In the genomic region with DNA sequence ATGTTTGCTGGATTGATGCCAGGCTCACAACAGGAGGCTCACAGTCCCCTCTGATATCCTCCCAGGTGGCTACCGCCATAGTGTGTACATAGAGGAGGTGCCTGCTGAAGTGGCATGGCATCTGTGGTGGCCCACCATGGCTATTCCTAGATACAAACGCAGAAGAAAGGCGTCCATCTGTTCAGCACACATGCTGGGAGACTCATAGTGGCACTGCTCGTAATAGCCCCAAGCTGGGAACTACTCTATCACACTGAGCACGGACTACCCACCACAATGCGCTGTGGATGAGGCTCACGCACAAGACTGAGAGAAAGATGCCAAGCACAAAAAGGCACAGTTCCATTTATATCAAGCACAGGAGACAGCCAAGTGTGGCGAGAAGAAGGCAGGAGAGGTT, we compare ENCODE assay signal across 13 mouse cellular contexts. TPM values are rescaled to one million over a fixed set of nuclear protein-coding genes. Genes with fewer than 3 reads are reported as not detected.
DNase-seq lines count a peak whose midpoint lies in the region; ATAC-seq lines count a peak whose summit lies in the region.
"Had no signal": no experiment of that assay in that cellular context is flagged by ENCODE, and none has a peak within 500 bp of the region (broad histone marks: within the 10 kb centered on the region; RNA-seq: fewer than 3 reads in every experiment).

No protein-coding gene starts in this region.

- H3K27me3 ChIP-seq in midbrain, embryonic 13.5 days = peaks cover 2% of the 10 kb centered on the region; the same call in 1 of the 2 replicates
- no peaks in the 10 kb centered on the region for H3K27me3 ChIP-seq in midbrain, embryonic 14.5 days (ENCODE audit: control insufficient read depth, insufficient read depth, low read length)
- H3K27me3 ChIP-seq: CH12.LX had no signal

- intact Hi-C loops in heart, postnatal 25 days (cut with DNase I) = no loop called here

- H3K9me3 ChIP-seq in midbrain, embryonic 13.5 days = no peaks in the 10 kb centered on the region
- no peaks in the 10 kb centered on the region for H3K9me3 ChIP-seq in midbrain, embryonic 14.5 days (ENCODE audit: control insufficient read depth, low read length)

- H3K27ac ChIP-seq in midbrain, embryonic 13.5 days = no peak overlapping the region
- no peak overlapping the region for H3K27ac ChIP-seq in midbrain, embryonic 14.5 days (replicated peaks; ENCODE audit: low read depth, low read length)

- ATAC-seq in midbrain, embryonic 13.5 days = peak; percentile 28; the same call in 1 of the 2 replicates
- ATAC-seq in midbrain, embryonic 14.5 days (ENCODE audit: low FRiP score, low TSS enrichment) = no peak
- ATAC-seq in frontal cortex, adult (ENCODE audit: low TSS enrichment) = peak; percentile 94
- ATAC-seq: intestine, postnatal 0 days had no signal

- no peak for DNase-seq in midbrain, embryonic 14.5 days
- peak; percentile 32 to 37 for DNase-seq in layer of hippocampus, postnatal 36 days
- DNase-seq in right cerebral cortex, postnatal 36 days (ENCODE audit: low spot score in 2 of 2) = peak; percentile 73 to 81
- no peak for DNase-seq in kidney, adult 9 months
- no peak for DNase-seq in heart, postnatal 25 days (ENCODE audit: low spot score)
- DNase-seq in adrenal gland, postnatal 10 days = no peak
- DNase-seq: lung, embryonic 14.5 days; retina, postnatal 1 day had no signal

- no peak overlapping the region for H3K9ac ChIP-seq in midbrain, embryonic 13.5 days (replicated peaks)
- no peak overlapping the region for H3K9ac ChIP-seq in midbrain, embryonic 14.5 days (replicated peaks; ENCODE audit: low read length)
- H3K9ac ChIP-seq: lung, embryonic 14.5 days had no signal

- WGBS in midbrain, embryonic 13.5 days = 72% methylated on average over 8 of the region's 8 CpGs
- 71% methylated on average over 8 of the region's 8 CpGs for WGBS in midbrain, embryonic 14.5 days

- no peak overlapping the region for H3K4me2 ChIP-seq in midbrain, embryonic 13.5 days (replicated peaks)
- H3K4me2 ChIP-seq in midbrain, embryonic 14.5 days (ENCODE audit: low read length) = no peak overlapping the region
- H3K4me2 ChIP-seq: heart, embryonic 11.5 days; lung, embryonic 14.5 days had no signal

- H3K4me1 ChIP-seq in midbrain, embryonic 13.5 days (replicated peaks) = no peaks in the 10 kb centered on the region
- H3K4me1 ChIP-seq in midbrain, embryonic 14.5 days (ENCODE audit: control insufficient read depth, insufficient read depth, low read length) = no peaks in the 10 kb centered on the region

- no peaks in the 10 kb centered on the region for H3K36me3 ChIP-seq in midbrain, embryonic 13.5 days
- H3K36me3 ChIP-seq in midbrain, embryonic 14.5 days (ENCODE audit: control insufficient read depth, insufficient read depth, low read length) = no peaks in the 10 kb centered on the region

- no peak overlapping the region for H3K4me3 ChIP-seq in midbrain, embryonic 13.5 days (replicated peaks)
- H3K4me3 ChIP-seq in midbrain, embryonic 14.5 days (replicated peaks; ENCODE audit: low read depth, low read length) = no peak overlapping the region

RNA-seq across cellular contexts. Expression of a gene that starts 50.9 kb away (rescaled TPM):
- 56.6 and 61.0 TPM in 2 replicates for polyA plus RNA-seq in midbrain, embryonic 13.5 days (2015; fragmentation: Nextera tagmentation; extraction: Ambion mirVana)
- polyA plus RNA-seq in midbrain, embryonic 14.5 days (2014; fragmentation: Nextera tagmentation; extraction: Ambion mirVana) = 28.1 and 43.3 TPM in 2 replicates
- 10 to 100 TPM; 10.3 to 18.0 TPM for total RNA-seq in layer of hippocampus, postnatal 36 days (2021)
- 10 to 100 TPM; 21.9 to 22.0 TPM for total RNA-seq in heart, postnatal 25 days (2021)
- 10 to 100 TPM; 35.9 to 36.6 TPM for total RNA-seq in adrenal gland, postnatal 10 days (2021)

Comparison
In these comparisons a context has a peak if more than half of its experiments do, and no peak if none do; other contexts are left out.
1. DNase-seq: peak in layer of hippocampus, postnatal 36 days (2 of 2) and right cerebral cortex, postnatal 36 days (2 of 2); none in midbrain, embryonic 14.5 days (single experiment), kidney, adult 9 months (single experiment), heart, postnatal 25 days (single experiment) and adrenal gland, postnatal 10 days (single experiment).